Mouse (Mus musculus) liver, embryonic 13.5 days (tissue): ENCODE results near the gene Sox18. TPM values are rescaled to one million over a fixed set of nuclear protein-coding genes. Genes with fewer than 3 reads are reported as not detected.

Source experiments
- ATAC-seq: fragments of 200-750 bp; cut with Nextera tagmentation; 2 replicates; pipeline ENCODE4 v1.8.0; 2017; ENCODE audit warnings: low read depth, mild to moderate bottlenecking, moderate number of reproducible peaks, moderate library complexity
- DNase-seq: peaks from one replicate; pipeline ENCODE4 v3.0.0; 2022
- H3K27ac ChIP-seq: fragments of 300-500 bp; sonication (generic); 2 replicates; pipeline ENCODE4 v1.5.1; 2015; ENCODE audit warnings: moderate library complexity, mild to moderate bottlenecking, inconsistent platforms
- H3K27me3 ChIP-seq: fragments of 300-500 bp; sonication (generic); 2 replicates; pipeline ENCODE4 v1.6.1; 2015; ENCODE audit warnings: mild to moderate bottlenecking, inconsistent platforms
- H3K36me3 ChIP-seq: fragments of 300-500 bp; sonication (generic); 2 replicates; pipeline ENCODE4 v1.6.1; 2015; ENCODE audit warnings: mild to moderate bottlenecking, inconsistent platforms
- H3K4me1 ChIP-seq: fragments of 300-500 bp; sonication (generic); replicated peaks from 2 replicates; pipeline ENCODE4 v1.6.1; 2015; ENCODE audit warnings: inconsistent platforms
- H3K4me2 ChIP-seq: fragments of 300-500 bp; sonication (generic); 2 replicates; pipeline ENCODE4 v1.6.1; 2015; ENCODE audit warnings: inconsistent platforms, mild to moderate bottlenecking, moderate library complexity
- H3K4me3 ChIP-seq: fragments of 300-500 bp; sonication (generic); replicated peaks from 2 replicates; pipeline ENCODE4 v1.5.1; 2015; ENCODE audit warnings: mild to moderate bottlenecking, inconsistent platforms
- H3K9ac ChIP-seq: fragments of 300-500 bp; sonication (generic); 2 replicates; pipeline ENCODE4 v1.6.1; 2015; ENCODE audit warnings: mild to moderate bottlenecking, inconsistent platforms
- H3K9me3 ChIP-seq: fragments of 300-500 bp; sonication (generic); replicated peaks from 2 replicates; pipeline ENCODE4 v1.6.1; 2016; ENCODE audit warnings: inconsistent platforms
- WGBS: fragments of 180-500 bp; shearing (Covaris S2); methylation state at CpG from one replicate; pipeline ENCODE4 v1.1.7; 2015; ENCODE audit not compliant: insufficient replicate concordance; 5-methylcytosine and 5-hydroxymethylcytosine counted together
- polyA plus RNA-seq: library from polyadenylated mRNA; unstranded; fragments of >200 nt; fragmentation: Nextera tagmentation; extraction: Ambion mirVana; gene quantifications from 2 replicates; pipeline ENCODE4 v1.2.1, GENCODE M21; 2015

Gene Sox18
- polyA plus RNA-seq, 1 experiment from 2014 or later = 6.4 TPM

DNA sequence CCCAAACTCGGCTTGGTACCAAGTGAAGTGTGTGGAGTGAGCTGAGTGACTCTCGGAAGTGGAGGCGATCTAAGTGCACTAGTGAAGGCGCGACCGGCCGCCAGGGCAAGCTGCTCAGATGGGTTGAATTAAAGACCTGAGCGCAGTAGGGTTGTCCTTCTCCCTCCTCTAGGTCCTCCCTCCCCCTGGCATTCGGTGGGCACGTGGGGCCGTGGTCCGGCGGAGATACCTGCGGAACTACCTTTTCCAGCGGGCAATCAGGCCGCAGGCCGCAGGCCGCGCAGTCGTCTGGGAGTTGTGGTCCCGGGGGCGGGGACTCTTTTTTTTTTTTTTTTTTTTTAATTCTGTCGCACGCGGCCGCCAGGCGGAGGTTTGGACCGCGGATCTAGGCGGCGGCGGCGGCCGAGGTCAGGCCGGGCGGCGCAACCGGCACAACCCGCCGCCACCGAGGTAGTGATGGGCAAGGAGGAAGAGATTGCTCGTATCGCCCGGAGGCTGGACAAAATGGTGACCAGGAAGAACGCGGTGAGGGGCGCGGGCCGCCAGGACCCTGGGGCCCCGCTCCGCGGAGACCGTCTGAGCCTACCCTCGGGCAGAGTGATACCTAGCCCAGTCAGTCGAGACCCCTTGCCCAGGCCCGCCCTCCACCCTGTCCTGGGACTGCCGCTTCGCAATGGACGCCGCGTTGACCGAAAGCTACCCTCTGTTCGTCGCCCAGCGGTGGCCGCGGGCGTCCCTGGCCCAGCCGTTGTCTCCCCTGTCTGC is 8.7 kb upstream of the Sox18 start, which contains the start of gene Tcea2:
Gene Tcea2 (plus strand): TSS at position 360 of the 765 bp plus-strand sequence.
- Histone ChIP-seq H3K27ac (no peak within 1 kb of the TSS; the same call in 1 of the 2 replicates), H3K27me3 (peaks cover 13% of the 10 kb centered on the region), H3K4me2 (peak within 1 kb of the TSS; percentile 87), H3K4me1 (peaks cover 45% of the 10 kb centered on the region), H3K36me3 (no peaks in the 10 kb centered on the region), H3K4me3 (peak within 1 kb of the TSS; percentile 64), H3K9ac (peak within 1 kb of the TSS; percentile 75), H3K9me3 (no peaks in the 10 kb centered on the region)
- DNase-seq (peak; percentile 45), ATAC-seq (peak; percentile 49)
- whole genome bisulfite sequencing = under 1% methylated on average over 69 of the region's 69 CpGs

DNA sequence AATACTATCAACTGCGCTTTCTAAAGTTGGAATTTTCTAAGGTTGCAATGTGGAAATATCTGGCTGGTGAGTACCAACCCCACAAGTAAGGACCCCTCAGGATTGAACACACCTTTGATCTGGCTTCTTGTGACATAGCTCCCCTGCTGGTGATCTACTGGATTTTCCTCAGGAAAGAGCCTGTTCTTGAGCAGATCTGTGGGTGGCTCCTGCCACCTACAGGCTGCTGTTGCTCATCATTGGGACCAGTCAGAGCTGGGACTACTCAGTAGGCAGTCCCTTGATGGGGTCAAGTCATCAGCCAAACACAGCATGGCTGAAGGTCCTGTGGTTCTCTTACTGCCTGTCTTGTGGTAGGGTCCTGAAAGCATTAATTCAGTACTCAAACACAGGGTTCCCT is 7.3 kb upstream of the Sox18 start:
- Histone ChIP-seq H3K27me3 (peaks cover 22% of the 10 kb centered on the region), H3K36me3 (no peaks in the 10 kb centered on the region), H3K4me1 (peaks cover 45% of the 10 kb centered on the region), H3K9me3 (no peaks in the 10 kb centered on the region), H3K27ac (no peak overlapping the region), H3K4me3 (no peak overlapping the region), H3K4me2 (no peak overlapping the region), H3K9ac (no peak overlapping the region)
- 44% methylated on average over 1 of the region's 1 CpGs for WGBS
- DNase-seq = peak; percentile 61
- ATAC-seq = peak; percentile 67

DNA sequence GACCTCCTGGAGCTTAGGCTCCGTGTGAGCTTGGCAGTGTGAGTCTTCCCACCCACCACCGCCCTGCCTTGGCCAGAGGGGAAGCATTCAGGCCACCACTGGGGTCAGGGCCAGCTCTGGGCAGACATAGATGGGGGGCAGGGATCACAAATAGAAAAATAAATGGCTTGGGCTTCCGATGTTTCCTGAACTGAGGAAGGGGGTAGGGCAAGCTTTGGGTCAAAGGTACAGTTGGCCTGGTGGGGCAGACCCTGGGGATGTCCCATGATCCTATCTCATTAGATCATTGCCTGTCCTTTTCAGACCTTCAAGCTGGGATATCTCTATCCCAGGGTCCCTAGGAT is 6.3 kb upstream of the Sox18 start:
- Histone ChIP-seq H3K9me3 (no peaks in the 10 kb centered on the region), H3K36me3 (no peaks in the 10 kb centered on the region), H3K27me3 (peaks cover 32% of the 10 kb centered on the region), H3K9ac (no peak overlapping the region), H3K27ac (no peak overlapping the region), H3K4me1 (peaks cover 45% of the 10 kb centered on the region), H3K4me2 (no peak overlapping the region), H3K4me3 (no peak overlapping the region)
- DNase-seq = no peak
- ATAC-seq = no peak
- 28% methylated on average over 3 of the region's 3 CpGs for WGBS

DNA sequence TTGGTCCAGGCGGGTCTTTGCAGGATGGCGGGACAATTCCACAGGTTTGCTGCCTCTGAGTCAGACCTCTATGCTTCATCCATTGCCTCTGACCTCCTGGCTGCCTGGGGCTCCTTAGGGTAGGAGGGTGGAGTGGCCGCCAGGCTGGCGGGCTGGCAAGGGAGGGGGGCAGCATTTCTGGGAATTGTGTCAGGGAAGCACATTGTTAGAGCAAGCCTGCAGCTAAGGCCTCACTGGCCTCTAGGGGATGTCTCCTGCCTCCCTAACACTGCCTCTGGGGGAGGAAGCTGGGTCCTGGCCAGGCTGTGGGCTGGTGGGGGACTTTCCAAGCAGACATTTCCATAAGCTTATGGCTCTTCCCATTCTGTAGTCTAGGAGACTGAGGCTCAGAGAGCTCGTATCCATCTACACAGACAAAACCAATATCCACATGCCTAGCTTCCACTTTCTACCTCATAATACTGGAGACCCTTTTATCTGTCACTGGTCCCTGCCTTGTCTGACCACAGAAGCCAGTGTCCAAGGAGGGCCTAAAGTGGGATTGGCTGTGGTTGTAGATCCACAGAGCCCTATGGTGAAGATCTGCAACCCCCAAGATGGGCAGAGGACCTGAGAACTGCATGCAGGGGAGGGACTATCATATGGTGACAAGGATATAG is 5.8 kb upstream of the Sox18 start:
- H3K4me1 ChIP-seq = peaks cover 43% of the 10 kb centered on the region
- H3K9me3 ChIP-seq = no peaks in the 10 kb centered on the region
- 74% methylated on average over 5 of the region's 5 CpGs for WGBS
- ATAC-seq (no peak), DNase-seq (no peak)
- H3K4me2 ChIP-seq = no peak overlapping the region
- no peak overlapping the region for H3K4me3 ChIP-seq
- peaks cover 37% of the 10 kb centered on the region for H3K27me3 ChIP-seq
- no peak overlapping the region for H3K27ac ChIP-seq
- H3K36me3 ChIP-seq = no peaks in the 10 kb centered on the region
- H3K9ac ChIP-seq = no peak overlapping the region

DNA sequence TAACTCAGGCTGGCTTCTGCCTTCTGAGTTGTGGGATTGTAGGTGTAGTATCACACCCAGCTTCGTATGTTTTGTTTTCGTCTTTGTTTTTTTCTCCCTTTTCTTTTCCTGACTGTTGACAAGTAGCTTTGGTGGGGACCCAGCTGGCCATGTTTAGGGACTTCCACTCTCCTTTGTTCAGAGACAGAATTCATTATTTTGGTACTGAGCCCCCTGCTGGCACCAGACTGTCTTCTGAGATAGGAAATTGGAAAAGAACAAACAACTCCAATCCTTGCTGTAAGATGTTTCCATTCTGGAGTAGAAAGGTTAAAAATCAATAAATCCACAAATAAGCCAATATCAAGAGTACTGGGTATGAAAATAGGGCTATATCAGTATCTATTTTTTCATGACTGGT is 5.0 kb upstream of the Sox18 start:
- H3K4me3 ChIP-seq = no peak overlapping the region
- peaks cover 45% of the 10 kb centered on the region for H3K27me3 ChIP-seq
- peaks cover 35% of the 10 kb centered on the region for H3K4me1 ChIP-seq
- no peak for DNase-seq
- H3K27ac ChIP-seq = no peak overlapping the region
- no peaks in the 10 kb centered on the region for H3K36me3 ChIP-seq
- H3K9ac ChIP-seq = no peak overlapping the region
- WGBS = 28% methylated on average over 2 of the region's 2 CpGs
- ATAC-seq = no peak
- H3K9me3 ChIP-seq = no peaks in the 10 kb centered on the region
- no peak overlapping the region for H3K4me2 ChIP-seq

DNA sequence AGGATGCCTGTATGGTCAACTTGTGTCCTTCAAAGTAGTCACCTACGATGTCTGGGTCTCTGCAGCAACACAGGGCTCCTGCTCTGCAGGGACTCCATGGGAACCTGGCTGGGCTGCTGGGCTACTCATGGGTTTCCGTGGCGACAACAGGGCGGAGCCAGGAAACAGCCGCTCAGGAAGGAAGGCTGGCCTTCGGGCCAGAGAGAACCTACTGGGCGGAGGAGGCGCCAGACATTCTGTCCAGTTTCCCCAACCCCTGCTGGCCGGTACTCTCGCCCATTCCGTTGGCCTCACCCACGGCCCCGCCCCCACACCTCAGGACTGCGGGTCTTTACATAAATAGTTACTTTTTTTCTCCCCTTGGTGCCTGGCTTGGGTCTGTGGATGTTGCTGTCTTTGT is 4.0 kb upstream of the Sox18 start:
- Histone ChIP-seq H3K27me3 (peaks cover 46% of the 10 kb centered on the region), H3K4me2 (peak overlapping the region; percentile 48), H3K4me3 (peak overlapping the region; percentile 16; the same call in 1 of the 2 replicates), H3K36me3 (no peaks in the 10 kb centered on the region), H3K4me1 (peaks cover 34% of the 10 kb centered on the region), H3K27ac (no peak overlapping the region), H3K9me3 (no peaks in the 10 kb centered on the region), H3K9ac (no peak overlapping the region)
- DNase-seq (no peak), ATAC-seq (peak; percentile 14; the same call in 1 of the 2 replicates)
- 6% methylated on average over 14 of the region's 14 CpGs for WGBS

DNA sequence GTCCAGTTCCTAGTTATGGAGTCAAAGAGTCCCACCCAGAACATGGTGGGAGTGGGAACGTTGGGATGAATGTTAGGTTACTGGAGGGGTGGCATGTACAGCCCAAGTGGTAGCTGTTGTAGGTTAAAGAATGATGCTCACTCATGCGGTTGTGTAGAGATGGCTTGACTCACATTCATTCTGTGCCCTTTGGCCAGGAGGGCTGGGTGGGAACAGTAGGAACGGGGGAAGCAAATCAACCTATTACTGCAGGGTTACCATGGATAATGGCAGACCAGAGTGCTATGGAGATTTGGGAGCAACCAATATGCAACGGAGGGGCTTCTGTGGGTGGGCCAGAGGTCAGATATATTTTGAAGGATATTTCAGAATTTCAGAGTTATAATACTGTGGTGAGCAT is 3.5 kb upstream of the Sox18 start:
- peaks cover 47% of the 10 kb centered on the region for H3K27me3 ChIP-seq
- H3K9ac ChIP-seq = no peak overlapping the region
- ATAC-seq (no peak), DNase-seq (no peak)
- H3K4me1 ChIP-seq = peaks cover 35% of the 10 kb centered on the region
- H3K4me3 ChIP-seq = no peak overlapping the region
- no peaks in the 10 kb centered on the region for H3K9me3 ChIP-seq
- WGBS = 64% methylated on average over 4 of the region's 4 CpGs
- no peak overlapping the region; the same call in 1 of the 2 replicates for H3K4me2 ChIP-seq
- H3K36me3 ChIP-seq = no peaks in the 10 kb centered on the region
- no peak overlapping the region for H3K27ac ChIP-seq

DNA sequence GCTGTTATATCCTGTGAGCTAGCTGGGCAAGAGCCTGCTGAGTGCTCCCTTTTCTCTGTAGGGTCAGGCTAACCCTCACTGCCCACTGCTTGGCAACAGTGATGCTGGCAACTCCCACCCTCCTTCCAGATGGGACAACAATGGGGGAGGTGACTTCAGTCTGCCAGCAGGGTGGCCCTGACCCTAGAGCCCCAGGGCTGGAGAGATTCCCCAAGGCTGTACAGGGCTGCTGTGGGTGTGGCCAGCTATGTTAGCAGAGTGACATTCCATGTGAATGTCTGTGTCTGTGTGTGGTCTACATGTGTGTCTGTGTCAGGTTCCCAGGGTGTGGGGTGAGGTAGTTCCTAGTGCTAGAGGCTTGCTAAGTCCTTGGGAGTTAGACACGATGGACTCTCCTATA is 2.1 kb upstream of the Sox18 start:
- Histone ChIP-seq H3K4me1 (peaks cover 25% of the 10 kb centered on the region), H3K27ac (no peak overlapping the region), H3K4me2 (no peak overlapping the region), H3K36me3 (no peaks in the 10 kb centered on the region), H3K9ac (no peak overlapping the region), H3K4me3 (no peak overlapping the region), H3K9me3 (no peaks in the 10 kb centered on the region), H3K27me3 (peaks cover 61% of the 10 kb centered on the region)
- DNase-seq (no peak), ATAC-seq (no peak)
- 42% methylated on average over 1 of the region's 1 CpGs for WGBS

DNA sequence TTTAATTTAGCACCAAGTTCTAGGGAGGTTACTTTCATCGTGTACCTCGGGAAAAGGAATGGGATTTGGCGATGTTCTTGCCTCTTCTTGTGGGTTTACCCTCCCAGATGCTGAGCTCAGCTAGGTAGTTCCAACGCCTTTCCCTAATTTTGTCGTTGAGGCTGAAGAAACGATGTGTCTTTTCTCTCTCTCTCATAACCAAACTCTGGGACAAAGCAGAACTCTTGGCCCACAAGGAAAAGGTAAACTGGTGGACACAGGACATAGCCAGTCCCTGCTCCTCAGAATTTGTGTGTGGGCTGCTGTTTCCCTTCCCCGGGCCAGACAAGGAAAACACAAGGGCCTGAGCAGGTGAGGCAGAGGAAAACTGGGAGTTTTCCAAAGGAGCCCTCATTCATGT is 544 bp upstream of the Sox18 start:
- Histone ChIP-seq H3K27ac (no peak overlapping the region), H3K36me3 (no peaks in the 10 kb centered on the region), H3K4me3 (no peak overlapping the region), H3K27me3 (peaks cover 70% of the 10 kb centered on the region), H3K4me1 (peaks cover 23% of the 10 kb centered on the region), H3K4me2 (no peak overlapping the region), H3K9me3 (no peaks in the 10 kb centered on the region), H3K9ac (no peak overlapping the region)
- no peak for ATAC-seq
- WGBS = 32% methylated on average over 7 of the region's 7 CpGs
- DNase-seq = no peak

DNA sequence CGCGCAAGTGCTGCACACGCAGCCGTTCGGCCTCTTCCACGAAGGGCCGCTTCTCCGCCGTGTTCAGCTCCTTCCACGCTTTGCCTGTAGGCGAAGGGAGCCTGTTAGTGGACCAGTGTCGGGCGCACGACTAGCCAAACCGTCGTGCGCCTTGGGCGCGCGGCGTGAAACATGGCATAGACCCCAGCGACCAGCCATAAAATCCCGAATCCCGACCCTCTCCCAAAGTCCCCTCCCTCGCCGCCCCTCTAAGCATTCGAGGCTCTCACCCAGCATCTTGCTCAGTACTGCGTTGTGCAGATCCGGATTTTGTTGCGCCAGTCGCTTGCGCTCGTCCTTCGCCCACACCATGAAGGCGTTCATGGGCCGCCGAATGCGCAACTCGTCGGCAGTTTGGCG is 528 bp downstream of the Sox18 start:
- WGBS = 1% methylated on average over 41 of the region's 41 CpGs
- DNase-seq = no peak

DNA sequence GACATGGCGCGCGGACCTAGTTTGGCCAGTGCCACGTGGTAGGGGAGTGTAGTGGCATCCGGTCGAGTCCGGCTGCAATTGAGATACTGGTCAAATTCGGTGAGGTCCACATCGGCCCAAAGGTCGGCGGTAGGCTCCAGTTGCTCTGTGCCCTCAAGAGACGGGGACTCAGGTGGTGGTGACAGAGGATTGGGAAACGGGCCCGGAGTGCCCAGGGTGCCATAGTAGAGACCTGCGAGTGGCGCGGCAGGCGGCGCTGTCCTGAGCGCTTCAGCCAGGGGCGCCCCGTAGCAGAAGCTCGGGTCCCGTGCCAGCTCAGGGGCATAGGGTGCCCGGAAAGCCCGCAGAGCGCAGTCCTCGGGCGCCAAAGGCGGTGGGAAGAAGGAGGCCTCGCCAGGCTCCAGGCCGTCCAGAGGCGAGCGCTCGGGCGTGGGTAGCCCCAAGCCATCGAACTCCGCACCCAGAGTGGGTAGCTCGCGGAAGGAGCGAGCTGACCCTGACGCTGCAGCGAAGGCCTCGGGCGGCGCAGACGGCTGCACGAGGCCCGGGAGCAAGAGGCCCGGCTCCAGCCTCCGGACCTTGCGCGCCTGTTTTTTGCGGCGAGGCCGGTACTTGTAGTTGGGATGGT is 1.0 kb downstream of the Sox18 start:
- Histone ChIP-seq H3K4me3 (peak overlapping the region; percentile 49), H3K27me3 (peaks cover 70% of the 10 kb centered on the region), H3K36me3 (no peaks in the 10 kb centered on the region), H3K4me2 (peak overlapping the region; percentile 54), H3K27ac (no peak overlapping the region), H3K4me1 (peaks cover 14% of the 10 kb centered on the region), H3K9me3 (no peaks in the 10 kb centered on the region), H3K9ac (peak overlapping the region; percentile 39)
- no peak for ATAC-seq
- no peak for DNase-seq
- WGBS = 6% methylated on average over 56 of the region's 56 CpGs

More for the DNA sequence above, 528 bp downstream of the Sox18 start:
- Histone ChIP-seq H3K4me1 (peaks cover 19% of the 10 kb centered on the region), H3K4me2 (peak overlapping the region; percentile 54), H3K27ac (no peak overlapping the region), H3K9ac (peak overlapping the region; percentile 39), H3K36me3 (no peaks in the 10 kb centered on the region), H3K27me3 (peaks cover 70% of the 10 kb centered on the region), H3K4me3 (peak overlapping the region; percentile 49), H3K9me3 (no peaks in the 10 kb centered on the region)
- no peak for ATAC-seq
